Mouse (Mus musculus) stomach, embryonic 14.5 days (tissue): Measurements from ENCODE around the gene Crocc. TPM values are rescaled to one million over a fixed set of nuclear protein-coding genes. Genes with fewer than 3 reads are reported as not detected.
A peak's percentile ranks its signal among the peaks of the same experiment; 100 is the strongest.

Experiments used
- ATAC-seq: fragments of 200-750 bp; cut with Nextera tagmentation; 2 replicates; pipeline ENCODE4 v1.8.0; 2017; ENCODE audit warnings: low read depth, moderate TSS enrichment; ENCODE audit not compliant: insufficient number of reproducible peaks, insufficient read depth, low FRiP score
- H3K27ac ChIP-seq: fragments of 300-500 bp; sonication (generic); 2 replicates; pipeline ENCODE4 v1.5.1; 2014; ENCODE audit warnings: mild to moderate bottlenecking, low read length, moderate library complexity, mixed read lengths
- H3K27me3 ChIP-seq: fragments of 300-500 bp; sonication (generic); 2 replicates; pipeline ENCODE4 v1.6.1; 2014; ENCODE audit warnings: low read length, control low read depth, mixed read lengths; ENCODE audit not compliant: control insufficient read depth, insufficient read depth
- H3K36me3 ChIP-seq: fragments of 300-500 bp; sonication (generic); 2 replicates; pipeline ENCODE4 v1.6.1; 2014; ENCODE audit warnings: mild to moderate bottlenecking, control low read depth, low read length, moderate library complexity, mixed read lengths; ENCODE audit not compliant: control insufficient read depth, insufficient read depth
- H3K4me1 ChIP-seq: fragments of 300-500 bp; sonication (generic); 2 replicates; pipeline ENCODE4 v1.6.1; 2014; ENCODE audit warnings: low read length, control low read depth, mixed read lengths; ENCODE audit not compliant: control insufficient read depth, insufficient read depth
- H3K4me2 ChIP-seq: fragments of 300-500 bp; sonication (generic); replicated peaks from 2 replicates; pipeline ENCODE4 v1.6.1; 2014; ENCODE audit warnings: low read depth, low read length, control low read depth
- H3K4me3 ChIP-seq: fragments of 300-500 bp; sonication (generic); 2 replicates; pipeline ENCODE4 v1.5.1; 2014; ENCODE audit warnings: low read depth, low read length, control low read depth
- H3K9ac ChIP-seq: fragments of 300-500 bp; sonication (generic); replicated peaks from 2 replicates; pipeline ENCODE4 v1.6.1; 2014; ENCODE audit warnings: low read depth, mild to moderate bottlenecking, control low read depth, low read length, moderate library complexity, mixed read lengths
- H3K9me3 ChIP-seq: fragments of 300-500 bp; sonication (generic); 2 replicates; pipeline ENCODE4 v1.6.1; 2016; ENCODE audit warnings: low read depth, low read length, control low read depth; ENCODE audit not compliant: control insufficient read depth
- WGBS: fragments of 180-500 bp; shearing (Covaris S2); extraction: QIAGEN DNeasy Blood & Tissue Kit; methylation state at CpG from one replicate; pipeline ENCODE4 v1.1.7; 2014; 5-methylcytosine and 5-hydroxymethylcytosine counted together
- polyA plus RNA-seq: library from polyadenylated mRNA; unstranded; fragments of >200 nt; fragmentation: Nextera tagmentation; extraction: Ambion mirVana; gene quantifications from 2 replicates; pipeline ENCODE4 v1.2.1, GENCODE M21; 2014

Gene Crocc
- 5.9 and 7.4 TPM in 2 replicates for polyA plus RNA-seq

DNA sequence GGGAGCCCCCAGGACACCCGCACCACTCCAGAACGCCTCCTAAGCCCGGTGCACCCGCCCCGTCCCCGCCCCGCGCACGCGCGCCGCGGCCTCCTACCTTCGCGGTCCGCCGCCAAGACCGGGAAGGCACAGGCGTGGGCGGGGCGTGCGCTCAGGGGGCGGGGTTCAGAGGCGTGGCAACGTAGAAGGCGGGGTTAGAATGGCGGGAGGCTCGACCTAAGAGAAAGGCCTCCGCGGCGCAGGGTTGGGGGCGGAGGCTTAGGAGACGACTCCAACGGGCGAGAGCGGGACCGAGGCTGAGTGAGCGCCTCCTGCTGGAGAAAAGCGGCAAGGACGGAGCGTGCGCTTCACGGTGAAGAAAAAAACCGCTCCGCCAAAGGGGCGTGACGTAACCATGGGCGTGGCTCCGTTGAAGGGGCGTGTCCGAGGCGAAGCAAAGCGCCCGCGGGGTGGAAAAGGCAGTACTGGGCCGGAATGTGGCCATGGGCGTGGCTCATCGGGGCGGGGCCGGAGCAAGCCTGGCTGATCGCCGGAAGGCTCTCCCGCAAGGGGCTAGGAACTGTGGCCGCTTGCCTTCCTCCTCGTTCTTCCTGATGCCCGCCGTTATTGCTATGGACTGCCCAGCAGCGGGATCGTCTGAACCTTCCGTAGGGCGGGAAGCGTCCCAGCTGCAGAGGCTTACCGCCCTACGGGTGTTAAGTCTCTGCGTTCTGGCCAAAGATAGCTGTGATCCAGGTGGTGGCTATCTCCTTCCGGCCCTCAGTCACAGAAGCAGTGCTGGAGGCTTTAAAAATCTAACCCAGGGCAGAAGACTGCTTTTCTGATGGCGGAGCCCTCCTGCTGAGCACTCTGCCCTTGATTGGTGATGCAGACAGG, at the start of gene Crocc:
Gene Crocc, minus strand, starts transcription at position 125 of the 876 bp plus-strand sequence.
- under 1% methylated on average over 75 of the region's 77 CpGs for WGBS
- peaks cover 8% of the 10 kb centered on the region for H3K36me3 ChIP-seq
- no peaks in the 10 kb centered on the region for H3K27me3 ChIP-seq
- H3K9me3 ChIP-seq: no peaks in the 10 kb centered on the region
- H3K9ac ChIP-seq: peak within 1 kb of the TSS; percentile 73
- H3K27ac ChIP-seq: peak within 1 kb of the TSS; percentile 91
- peak within 1 kb of the TSS; percentile 63 for H3K4me3 ChIP-seq
- peak within 1 kb of the TSS; percentile 79 for H3K4me2 ChIP-seq
- peaks cover 12% of the 10 kb centered on the region for H3K4me1 ChIP-seq
- peak; percentile 96 for ATAC-seq

GRCm38 (mm10) chr4:141108196-141108732, 47.9 kb upstream of the Crocc start:
- Histone ChIP-seq H3K27ac (no peak overlapping the region), H3K9me3 (peaks cover 4% of the 10 kb centered on the region; the same call in 1 of the 2 replicates)
- 29% methylated on average over 10 of the region's 10 CpGs for WGBS

DNA sequence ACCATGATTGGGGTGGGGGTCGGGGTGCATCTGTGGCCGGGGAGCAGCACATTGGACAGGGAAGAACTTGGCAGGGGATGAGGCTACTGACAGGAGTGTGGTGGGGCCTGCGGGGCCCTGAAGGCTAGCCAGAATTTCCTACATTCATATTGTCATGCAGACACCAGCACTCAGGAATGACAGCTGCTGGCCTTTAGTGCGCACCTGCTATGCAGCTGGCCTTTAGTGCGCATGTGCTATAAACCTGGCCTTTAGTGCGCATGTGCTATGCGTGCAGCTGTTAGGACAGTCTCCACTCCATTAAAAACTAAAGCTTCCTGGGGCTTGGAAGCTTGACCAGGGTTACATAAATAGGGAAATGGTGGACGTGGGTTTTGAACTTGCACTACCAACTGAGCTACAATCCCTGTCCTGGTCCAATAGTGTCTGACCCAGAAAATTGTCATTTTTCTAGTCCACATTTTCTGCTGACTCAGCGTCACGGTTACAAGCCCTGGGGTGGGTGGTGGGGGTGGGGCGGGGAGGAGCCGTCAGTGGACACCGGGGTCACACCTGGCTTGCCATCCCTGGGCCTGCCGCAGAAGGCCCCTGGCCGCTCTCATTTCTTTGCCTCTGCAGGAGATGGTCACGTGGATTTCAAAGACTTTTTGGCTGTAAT, 46.3 kb upstream of the Crocc start:
- Histone ChIP-seq H3K9me3 (peaks cover 4% of the 10 kb centered on the region; the same call in 1 of the 2 replicates), H3K27me3 (no peaks in the 10 kb centered on the region), H3K36me3 (peaks cover 9% of the 10 kb centered on the region; the same call in 1 of the 2 replicates), H3K4me1 (no peaks in the 10 kb centered on the region), H3K9ac (no peak overlapping the region), H3K4me3 (no peak overlapping the region), H3K4me2 (no peak overlapping the region), H3K27ac (no peak overlapping the region)
- ATAC-seq: no peak
- 79% methylated on average over 16 of the region's 16 CpGs for WGBS

More at GRCm38 (mm10) chr4:141108196-141108732, 47.9 kb upstream of the Crocc start:
- ATAC-seq: no peak
- H3K4me1 ChIP-seq: no peaks in the 10 kb centered on the region
- H3K4me3 ChIP-seq: no peak overlapping the region
- H3K4me2 ChIP-seq: no peak overlapping the region
- no peaks in the 10 kb centered on the region for H3K27me3 ChIP-seq
- no peak overlapping the region for H3K9ac ChIP-seq
- H3K36me3 ChIP-seq: peaks cover 20% of the 10 kb centered on the region; the same call in 1 of the 2 replicates

- 65% methylated on average over 6 of the region's 6 CpGs for WGBS
- no peak for ATAC-seq
Measured at GRCm38 (mm10) chr4:141101855-141102254, 41.5 kb upstream of the Crocc start.

GRCm38 (mm10) chr4:141101291-141101690, 40.9 kb upstream of the Crocc start:
- 87% methylated on average over 9 of the region's 9 CpGs for WGBS
- Histone ChIP-seq H3K4me1 (no peaks in the 10 kb centered on the region), H3K9me3 (no peaks in the 10 kb centered on the region), H3K27me3 (no peaks in the 10 kb centered on the region), H3K4me2 (no peak overlapping the region), H3K4me3 (no peak overlapping the region), H3K27ac (no peak overlapping the region), H3K9ac (no peak overlapping the region), H3K36me3 (no peaks in the 10 kb centered on the region)
- ATAC-seq: no peak

More at GRCm38 (mm10) chr4:141101855-141102254, 41.5 kb upstream of the Crocc start:
- no peaks in the 10 kb centered on the region for H3K9me3 ChIP-seq
- H3K36me3 ChIP-seq: no peaks in the 10 kb centered on the region
- no peak overlapping the region for H3K4me2 ChIP-seq
- no peaks in the 10 kb centered on the region for H3K27me3 ChIP-seq
- no peak overlapping the region for H3K4me3 ChIP-seq
- H3K27ac ChIP-seq: no peak overlapping the region
- H3K9ac ChIP-seq: no peak overlapping the region
- H3K4me1 ChIP-seq: no peaks in the 10 kb centered on the region

- H3K36me3 ChIP-seq: no peaks in the 10 kb centered on the region
- no peak for ATAC-seq
- H3K4me2 ChIP-seq: no peak overlapping the region
- H3K9me3 ChIP-seq: no peaks in the 10 kb centered on the region
- H3K9ac ChIP-seq: no peak overlapping the region
- H3K4me3 ChIP-seq: no peak overlapping the region
- 75% methylated on average over 5 of the region's 5 CpGs for WGBS
- no peaks in the 10 kb centered on the region for H3K27me3 ChIP-seq
- H3K4me1 ChIP-seq: no peaks in the 10 kb centered on the region
- H3K27ac ChIP-seq: no peak overlapping the region
Measured at GRCm38 (mm10) chr4:141099956-141100355, 39.6 kb upstream of the Crocc start.

DNA sequence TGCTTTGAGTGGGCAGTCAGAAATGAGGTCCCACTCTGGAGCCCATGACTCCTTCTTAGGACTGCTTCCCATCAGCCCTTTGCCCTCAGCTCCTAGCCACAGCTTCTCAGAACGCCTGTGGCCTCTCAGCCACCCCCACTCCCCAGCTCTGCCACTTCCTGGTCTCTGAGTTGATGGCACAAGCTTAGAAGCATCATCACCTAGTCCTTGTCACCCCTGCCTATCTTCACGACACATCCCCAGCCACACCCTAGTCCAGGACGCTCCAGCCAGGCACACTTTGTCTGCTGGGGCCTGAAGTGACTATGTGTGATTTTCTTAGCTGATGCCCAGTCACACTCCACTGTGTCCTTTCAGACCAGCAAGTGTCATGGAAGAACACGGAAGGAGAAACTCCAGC, 38.6 kb upstream of the Crocc start:
- no peak overlapping the region for H3K9ac ChIP-seq
- no peak for ATAC-seq
- H3K27ac ChIP-seq: no peak overlapping the region
- H3K4me1 ChIP-seq: no peaks in the 10 kb centered on the region
- no peaks in the 10 kb centered on the region for H3K36me3 ChIP-seq
- H3K4me3 ChIP-seq: no peak overlapping the region
- WGBS: 79% methylated on average over 4 of the region's 4 CpGs
- no peaks in the 10 kb centered on the region for H3K9me3 ChIP-seq
- H3K27me3 ChIP-seq: no peaks in the 10 kb centered on the region
- H3K4me2 ChIP-seq: no peak overlapping the region

DNA sequence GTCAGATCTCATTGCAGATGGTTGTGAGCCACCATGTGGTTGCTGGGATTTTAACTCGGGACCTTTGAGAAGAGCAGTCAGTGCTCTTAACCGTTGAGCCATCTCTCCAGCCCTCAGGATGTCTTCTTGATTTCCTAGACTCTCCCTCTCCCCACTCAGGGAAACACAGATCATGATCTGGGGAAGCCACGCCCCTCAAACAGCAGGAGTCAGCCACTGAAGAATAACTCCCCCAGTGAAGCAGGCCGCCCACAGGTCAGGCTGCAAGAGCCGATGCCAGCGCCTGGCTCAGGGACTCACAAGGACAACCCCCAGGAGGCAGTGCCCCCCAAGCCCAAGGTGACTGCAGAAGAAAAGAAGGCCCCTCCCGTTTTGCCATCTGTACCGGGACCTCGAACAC, 36.4 kb upstream of the Crocc start:
- Histone ChIP-seq H3K36me3 (no peaks in the 10 kb centered on the region), H3K27me3 (no peaks in the 10 kb centered on the region), H3K4me2 (no peak overlapping the region), H3K27ac (no peak overlapping the region), H3K4me1 (no peaks in the 10 kb centered on the region), H3K9ac (no peak overlapping the region), H3K4me3 (no peak overlapping the region), H3K9me3 (no peaks in the 10 kb centered on the region)
- 23% methylated on average over 9 of the region's 9 CpGs for WGBS
- no peak for ATAC-seq
